Mouse (Mus musculus) 416B (cell line): ENCODE data around the gene Frmpd4.

ENCODE experiments used
- DNase-seq: peaks from one replicate; pipeline ENCODE4 v3.0.0; 2011; ENCODE audit warnings: low read depth

The Frmpd4 gene

GRCm38 (mm10) chrX:168124043-168124442 lies 453.0 kb downstream of the Frmpd4 start:
- DNase-seq = no peak

- no peak for DNase-seq
Measured at GRCm38 (mm10) chrX:168123589-168123965, 453.5 kb downstream of the Frmpd4 start.

DNA sequence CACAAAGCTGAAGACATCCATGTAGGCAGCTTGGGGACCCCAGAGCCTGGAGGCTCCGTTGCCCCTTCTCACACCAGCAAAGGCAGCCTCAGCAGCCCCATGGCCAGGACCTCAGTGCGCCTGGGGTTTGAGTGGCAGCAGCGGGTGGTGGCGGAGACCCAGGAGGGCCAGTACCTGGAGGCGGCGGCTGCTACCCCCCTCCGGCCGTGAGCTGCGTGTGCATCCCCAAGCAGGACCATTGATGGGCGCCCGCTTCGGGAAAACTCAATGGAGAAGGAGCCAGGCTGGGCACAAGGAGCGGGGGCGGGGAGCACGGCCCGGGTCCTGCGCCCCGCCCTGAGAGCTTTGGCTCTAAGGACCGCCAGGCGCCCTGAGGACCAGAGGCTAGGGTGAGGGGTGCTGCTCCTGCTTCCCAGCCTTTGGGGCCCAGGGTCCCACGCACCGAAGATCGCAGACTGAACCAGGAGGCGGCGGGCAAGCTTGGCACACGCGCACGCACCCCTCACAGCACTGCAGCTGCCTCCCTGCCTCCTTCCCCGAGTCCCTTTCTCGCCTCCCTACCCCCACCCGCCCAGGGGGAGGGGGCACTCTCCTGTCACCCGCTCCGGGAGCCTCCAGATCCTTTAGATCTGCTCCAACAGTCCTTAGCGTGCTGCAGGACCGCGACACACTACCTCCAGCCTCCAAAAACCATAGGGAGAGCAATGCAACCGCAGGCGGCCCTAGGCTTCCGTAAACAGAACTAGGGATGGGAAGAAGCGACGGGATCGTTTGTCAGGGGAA lies 454.0 kb downstream of the Frmpd4 start:
- no peak for DNase-seq

DNA sequence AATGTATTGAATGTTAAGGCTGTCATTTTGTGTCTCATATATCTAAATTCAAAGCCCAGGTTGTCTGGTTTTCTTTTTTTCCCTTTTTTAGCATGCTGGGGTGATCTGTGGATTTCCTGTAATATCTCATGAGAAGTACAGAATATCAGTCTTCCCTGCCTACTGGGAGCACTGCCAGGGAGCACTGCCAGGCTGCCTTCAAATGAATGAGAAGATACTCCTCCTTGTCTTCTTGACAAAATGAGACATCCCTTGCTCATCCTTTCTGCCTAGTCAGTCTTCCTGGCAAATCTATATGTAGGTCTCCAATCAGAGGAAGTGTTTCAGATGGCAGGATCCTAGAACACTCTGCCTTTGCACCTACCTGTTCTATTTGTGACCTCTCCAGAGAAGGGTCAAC lies 535.4 kb downstream of the Frmpd4 start:
- DNase-seq = no peak

DNA sequence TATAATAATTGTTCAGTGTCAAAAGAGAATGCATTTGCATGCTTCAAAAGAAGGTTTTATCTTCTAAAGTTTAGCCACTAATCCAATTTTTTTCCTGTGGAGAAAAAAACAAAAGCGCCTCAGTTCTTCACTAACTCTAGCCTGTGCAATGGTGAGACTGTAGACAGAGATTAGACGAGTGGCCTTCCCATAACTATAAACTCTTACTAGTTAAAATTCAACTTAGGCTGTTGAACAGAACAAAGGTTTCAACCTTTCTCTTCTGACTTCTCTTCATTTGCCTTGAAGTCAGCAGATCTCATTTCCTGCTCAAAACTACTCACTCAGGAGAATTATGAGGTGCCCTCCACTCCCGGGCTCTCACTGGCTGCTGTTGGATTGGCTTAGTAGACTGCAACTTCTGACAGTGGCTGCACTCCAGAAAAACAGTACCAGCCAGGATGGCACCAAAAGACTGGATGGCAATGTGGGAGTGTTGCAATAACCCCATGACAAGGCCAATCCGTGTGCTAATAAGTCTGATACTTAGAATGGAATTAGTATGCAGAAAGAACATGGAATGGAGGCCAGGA lies 556.4 kb downstream of the Frmpd4 start:
- DNase-seq = no peak

- DNase-seq = no peak
Measured at GRCm38 (mm10) chrX:168017792-168018191, 559.2 kb downstream of the Frmpd4 start.

DNA sequence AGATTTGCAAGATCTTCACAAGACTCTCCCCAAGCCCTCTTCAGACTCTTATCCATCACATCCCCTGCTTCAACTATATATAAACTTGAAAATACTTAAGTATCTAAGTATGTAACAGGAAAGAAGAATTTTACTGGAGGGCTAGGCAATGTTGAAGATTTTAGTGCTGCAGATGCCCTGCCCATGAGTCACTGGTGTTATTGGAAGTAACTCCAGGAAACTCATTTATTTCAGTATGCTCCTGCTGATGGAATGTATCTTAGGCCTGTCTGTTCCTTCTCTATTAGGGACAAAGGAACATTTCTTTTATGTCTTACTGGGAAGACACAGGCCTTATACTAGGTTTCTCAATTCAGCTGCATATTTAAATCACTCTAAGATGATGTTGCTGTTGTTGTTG lies 592.2 kb downstream of the Frmpd4 start:
- DNase-seq = no peak

DNA sequence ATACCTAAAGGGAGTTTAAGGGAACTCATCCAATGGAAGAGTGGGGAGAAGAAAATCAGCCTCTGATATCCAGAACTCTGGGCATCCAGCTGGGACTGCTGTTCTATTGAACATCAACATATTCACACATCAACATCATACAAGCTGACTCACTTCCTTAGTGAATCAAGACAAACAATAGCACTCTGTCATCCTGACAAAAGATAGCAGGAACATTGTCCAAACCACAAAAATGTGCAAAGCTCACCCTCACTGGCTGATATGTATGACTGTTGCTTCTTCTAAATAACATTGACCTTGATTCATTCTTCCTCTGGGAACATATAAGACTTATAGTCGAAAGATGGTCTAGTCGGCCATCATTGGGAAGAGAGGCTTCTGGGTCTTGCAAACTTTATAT lies 625.8 kb downstream of the Frmpd4 start:
- DNase-seq = peak; percentile 0

DNA sequence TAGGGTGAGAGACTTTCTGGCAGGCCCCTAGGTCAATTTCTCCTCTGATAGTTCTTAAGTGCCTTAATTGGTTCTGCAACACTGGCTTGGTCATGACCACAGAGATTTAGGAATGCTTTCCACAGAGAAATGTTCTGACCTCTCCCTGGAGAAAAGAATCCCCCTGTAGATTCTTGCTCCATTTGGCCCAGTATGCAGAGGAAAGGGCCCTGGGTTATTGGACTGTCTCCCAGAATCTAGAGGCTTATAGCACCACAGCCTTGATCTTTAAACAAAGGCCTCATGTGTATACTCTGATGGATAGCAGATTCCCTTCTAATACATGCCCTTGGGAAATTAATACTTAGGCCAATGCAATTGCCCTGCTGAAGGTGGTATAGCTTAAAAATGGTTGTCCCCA lies 667.5 kb downstream of the Frmpd4 start:
- DNase-seq = no peak

- no peak for DNase-seq
Measured at GRCm38 (mm10) chrX:167901046-167901445, 676.0 kb downstream of the Frmpd4 start.

- DNase-seq = no peak
Measured at GRCm38 (mm10) chrX:167854821-167855220, 722.2 kb downstream of the Frmpd4 start.

DNA sequence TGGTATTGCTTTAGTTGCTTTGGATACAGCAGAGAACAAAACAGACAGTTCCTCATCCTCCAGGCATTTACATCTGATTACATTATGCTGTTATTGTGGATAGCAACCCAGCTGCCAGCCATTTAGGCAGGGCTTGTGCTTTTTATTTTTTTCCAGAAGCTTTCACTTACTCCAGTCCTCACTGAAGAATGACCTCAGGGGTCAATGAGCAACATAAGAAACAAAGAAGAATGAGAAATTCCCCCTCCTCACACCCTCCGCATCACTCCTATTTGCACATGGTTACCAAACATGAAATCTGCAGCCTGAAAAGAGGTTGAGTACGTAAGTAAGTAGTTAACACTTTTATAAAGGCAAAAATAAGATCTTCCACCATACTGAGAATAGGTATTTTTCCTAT lies 744.5 kb downstream of the Frmpd4 start:
- DNase-seq = no peak

- DNase-seq = no peak
Measured at GRCm38 (mm10) chrX:167828456-167828855, 748.6 kb downstream of the Frmpd4 start.

DNA sequence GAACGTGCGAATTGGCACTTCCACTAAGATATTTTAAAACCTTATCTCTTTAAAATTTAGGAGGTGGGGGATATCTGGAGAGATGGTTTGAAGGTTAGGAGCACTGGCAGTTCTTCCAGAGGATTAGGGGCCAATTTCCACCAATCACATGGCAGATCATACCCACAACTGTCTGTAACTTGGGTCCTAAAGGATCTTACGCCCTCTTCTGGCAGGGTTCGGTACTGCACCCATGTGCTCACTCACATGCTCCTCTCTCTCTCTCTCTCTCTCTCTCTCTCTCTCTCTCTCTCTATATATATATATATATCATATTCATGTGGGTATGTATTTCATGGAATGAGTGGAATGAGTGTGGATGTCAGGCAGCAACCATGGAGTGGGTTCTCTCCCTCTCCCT lies 759.7 kb downstream of the Frmpd4 start:
- peak; percentile 27 for DNase-seq

- DNase-seq = no peak
Measured at GRCm38 (mm10) chrX:167810120-167810519, 766.9 kb downstream of the Frmpd4 start.

GRCm38 (mm10) chrX:167808572-167808971 lies 768.5 kb downstream of the Frmpd4 start:
- DNase-seq = no peak

DNA sequence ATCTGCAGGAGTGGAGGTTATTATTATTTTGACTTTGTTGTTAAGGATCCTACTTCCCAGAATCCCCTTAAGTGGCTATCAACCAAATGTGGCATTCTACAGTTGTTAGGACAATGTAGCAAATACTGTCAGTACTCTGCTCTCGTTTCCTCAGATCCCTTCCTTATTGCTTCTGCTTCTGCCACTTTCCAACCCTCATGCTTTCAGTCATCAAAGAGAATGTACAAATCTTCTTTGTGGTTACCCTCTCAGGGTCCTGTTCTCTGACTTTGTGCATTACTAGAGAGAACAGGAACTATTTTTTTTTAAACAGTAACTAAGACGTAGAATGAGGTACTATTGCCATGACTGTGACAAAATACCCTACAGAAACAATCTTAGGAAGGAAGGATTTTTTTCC lies 788.3 kb downstream of the Frmpd4 start:
- no peak for DNase-seq

GRCm38 (mm10) chrX:167783526-167783925 lies 793.5 kb downstream of the Frmpd4 start:
- no peak for DNase-seq

DNA sequence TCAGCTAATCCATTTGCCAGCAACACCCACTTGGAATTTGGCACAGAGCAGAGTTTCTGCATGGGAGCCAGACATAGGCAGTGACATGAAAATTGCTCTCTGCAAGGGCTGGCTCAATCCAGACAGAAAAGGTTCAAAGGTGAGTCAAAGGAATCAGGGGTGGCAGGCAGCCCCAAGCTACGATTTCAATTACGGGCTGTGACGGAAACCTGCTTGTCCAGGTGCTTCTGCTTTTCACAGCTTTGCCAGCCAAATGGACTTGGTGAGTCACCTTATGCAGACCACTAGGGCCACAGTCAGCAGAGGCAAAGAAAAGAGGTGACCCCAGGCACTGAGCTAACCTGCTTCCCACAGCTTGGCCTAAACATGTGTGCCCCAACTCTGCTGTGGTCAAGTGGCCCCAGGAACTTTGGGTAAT lies 857.5 kb downstream of the Frmpd4 start:
- no peak for DNase-seq

DNA sequence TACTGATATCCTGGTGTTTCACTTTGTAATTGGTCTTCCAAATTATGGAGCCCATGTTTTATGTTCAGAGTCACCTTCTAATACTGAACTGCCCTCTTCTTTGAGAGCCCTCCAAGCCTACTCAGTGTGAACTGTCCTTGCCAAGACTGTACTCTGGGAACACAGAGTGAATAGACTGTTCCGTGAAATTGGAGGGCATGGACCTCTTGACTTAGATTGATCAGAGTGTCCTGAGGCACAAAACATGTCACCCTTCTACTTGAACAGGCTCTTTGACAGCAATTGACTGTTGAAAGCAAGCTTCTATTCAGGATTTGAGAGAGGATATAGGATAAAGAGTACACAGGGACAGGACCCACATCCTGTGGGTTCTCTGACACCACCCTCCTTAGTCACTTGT lies 857.9 kb downstream of the Frmpd4 start:
- no peak for DNase-seq

DNA sequence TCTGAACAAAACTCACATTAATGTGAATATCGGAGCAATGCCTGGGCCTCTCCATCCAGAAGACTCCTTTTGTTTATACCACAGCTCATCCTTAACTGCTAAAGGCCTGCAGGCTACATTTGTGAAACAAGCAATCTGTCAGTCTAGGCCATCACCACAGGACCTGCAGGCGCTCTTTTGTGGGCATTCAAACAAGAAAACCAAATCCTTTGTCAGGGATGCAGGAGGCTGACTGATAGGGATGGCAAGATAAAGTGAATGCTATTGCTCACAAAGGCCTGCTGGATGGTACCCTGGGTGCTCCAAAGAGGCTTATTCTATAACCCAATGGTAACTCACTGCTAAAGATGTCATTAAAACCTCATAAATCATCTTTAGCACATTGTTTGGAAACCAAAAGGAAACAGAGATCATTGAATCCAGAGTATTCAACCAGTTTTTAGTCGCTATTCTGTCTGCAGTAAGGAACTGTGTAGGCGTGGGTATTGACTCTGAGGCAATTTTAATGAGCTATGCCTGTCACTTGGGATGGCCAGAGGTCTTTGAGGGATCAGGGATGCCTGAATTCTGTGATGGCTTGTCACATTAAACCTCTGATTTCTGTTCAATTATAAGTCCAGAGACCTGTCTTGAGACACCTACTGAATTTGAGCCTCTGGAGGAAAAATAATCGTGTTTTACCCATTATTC lies 922.1 kb downstream of the Frmpd4 start:
- DNase-seq = no peak

- no peak for DNase-seq
Measured at GRCm38 (mm10) chrX:167654249-167654648, 922.8 kb downstream of the Frmpd4 start.

- DNase-seq = no peak
Measured at GRCm38 (mm10) chrX:167597639-167598217, 979.3 kb downstream of the Frmpd4 start.
